Mouse (Mus musculus) midbrain, postnatal 0 days (tissue): ENCODE results near the gene Anapc4. TPM values are rescaled to one million over a fixed set of nuclear protein-coding genes. Genes with fewer than 3 reads are reported as not detected.

Experiments used
- ATAC-seq: fragments of 200-750 bp; cut with Nextera tagmentation; 2 replicates; pipeline ENCODE4 v1.8.0; 2017; ENCODE audit warnings: moderate number of reproducible peaks, mild to moderate bottlenecking, moderate TSS enrichment, moderate library complexity; ENCODE audit not compliant: low FRiP score
- DNase-seq: peaks from one replicate; pipeline ENCODE4 v3.0.0-alpha.2; 2015; ENCODE audit warnings: low spot score
- H3K27ac ChIP-seq: fragments of 300-500 bp; sonication (generic); 2 replicates; pipeline ENCODE4 v1.5.1; 2014; ENCODE audit warnings: low read depth, mild to moderate bottlenecking, low read length, mixed read lengths
- H3K27me3 ChIP-seq: fragments of 300-500 bp; sonication (generic); 2 replicates; pipeline ENCODE4 v1.6.1; 2014; ENCODE audit warnings: low read length, control low read depth, mixed read lengths; ENCODE audit not compliant: insufficient read depth
- H3K36me3 ChIP-seq: fragments of 300-500 bp; sonication (generic); 2 replicates; pipeline ENCODE4 v1.6.1; 2014; ENCODE audit warnings: low read length, control low read depth, mixed read lengths; ENCODE audit not compliant: insufficient read depth
- H3K4me1 ChIP-seq: fragments of 300-500 bp; sonication (generic); 2 replicates; pipeline ENCODE4 v1.6.1; 2014; ENCODE audit warnings: mild to moderate bottlenecking, control low read depth, antibody characterized with exemption, low read length, mixed read lengths; ENCODE audit not compliant: insufficient read depth
- H3K4me2 ChIP-seq: fragments of 300-500 bp; sonication (generic); 2 replicates; pipeline ENCODE4 v1.6.1; 2014; ENCODE audit warnings: low read depth, mild to moderate bottlenecking, low read length, mixed read lengths; ENCODE audit not compliant: poor library complexity, severe bottlenecking
- H3K4me3 ChIP-seq: fragments of 300-500 bp; sonication (generic); 2 replicates; pipeline ENCODE4 v1.5.1; 2014; ENCODE audit warnings: low read depth, mild to moderate bottlenecking, low read length, moderate library complexity
- H3K9ac ChIP-seq: fragments of 300-500 bp; sonication (generic); replicated peaks from 2 replicates; pipeline ENCODE4 v1.6.1; 2014; ENCODE audit warnings: mild to moderate bottlenecking, low read length, moderate library complexity, mixed read lengths; ENCODE audit not compliant: poor library complexity, severe bottlenecking
- H3K9me3 ChIP-seq: fragments of 300-500 bp; sonication (generic); 2 replicates; pipeline ENCODE4 v1.6.1; 2016; ENCODE audit warnings: low read length, control low read depth
- CTCF ChIP-seq: IDR thresholded peaks from 2 replicates; pipeline ENCODE4 v1.5.1; 2016; ENCODE audit warnings: antibody characterized with exemption, mild to moderate bottlenecking
- WGBS: fragments of 180-500 bp; shearing (Covaris S2); extraction: QIAGEN DNeasy Blood & Tissue Kit; methylation state at CpG from one replicate; pipeline ENCODE4 v1.1.7; 2014; 5-methylcytosine and 5-hydroxymethylcytosine counted together
- polyA plus RNA-seq: library from polyadenylated mRNA; unstranded; fragments of >200 nt; fragmentation: Nextera tagmentation; extraction: Ambion mirVana; gene quantifications from 2 replicates; pipeline ENCODE4 v1.2.1, GENCODE M21; 2015
- total RNA-seq: library from RNA; depleted of rRNA; stranded (reverse); fragments of >200 nt; gene quantifications from 2 replicates; pipeline ENCODE4 v1.2.3, GENCODE M21; 2014

The Anapc4 gene
- total and polyA plus RNA-seq, 2 experiments from 2014 or later = 66.4 to 72.3 TPM

DNA sequence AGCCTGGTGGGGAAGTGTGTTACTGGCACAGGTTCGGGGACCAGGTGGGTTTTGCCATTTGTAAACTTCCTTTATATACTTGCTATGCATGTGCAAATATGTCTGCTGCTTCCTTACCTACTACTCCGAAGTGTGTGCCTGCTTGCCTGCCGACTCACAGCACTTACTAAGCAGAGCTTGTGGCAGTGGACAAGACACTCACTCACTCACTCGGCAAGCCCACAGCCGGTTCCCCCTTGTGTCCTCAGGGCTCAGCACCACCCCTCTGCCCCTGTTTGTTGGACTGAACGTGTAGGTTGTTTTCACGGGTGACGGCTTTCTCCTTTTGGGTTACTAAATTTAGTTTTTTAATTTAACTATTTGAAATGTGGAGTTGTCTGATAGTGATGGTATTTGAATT, 27.5 kb upstream of the Anapc4 start:
- ATAC-seq (no peak), DNase-seq (no peak)
- Histone ChIP-seq H3K4me2 (no peak overlapping the region), H3K9me3 (no peaks in the 10 kb centered on the region), H3K36me3 (peaks cover 2% of the 10 kb centered on the region; the same call in 1 of the 2 replicates), H3K4me3 (no peak overlapping the region), H3K4me1 (no peaks in the 10 kb centered on the region), H3K9ac (no peak overlapping the region), H3K27me3 (no peaks in the 10 kb centered on the region), H3K27ac (no peak overlapping the region)
- WGBS = 84% methylated on average over 8 of the region's 8 CpGs
- TF ChIP-seq CTCF = no peak

DNA sequence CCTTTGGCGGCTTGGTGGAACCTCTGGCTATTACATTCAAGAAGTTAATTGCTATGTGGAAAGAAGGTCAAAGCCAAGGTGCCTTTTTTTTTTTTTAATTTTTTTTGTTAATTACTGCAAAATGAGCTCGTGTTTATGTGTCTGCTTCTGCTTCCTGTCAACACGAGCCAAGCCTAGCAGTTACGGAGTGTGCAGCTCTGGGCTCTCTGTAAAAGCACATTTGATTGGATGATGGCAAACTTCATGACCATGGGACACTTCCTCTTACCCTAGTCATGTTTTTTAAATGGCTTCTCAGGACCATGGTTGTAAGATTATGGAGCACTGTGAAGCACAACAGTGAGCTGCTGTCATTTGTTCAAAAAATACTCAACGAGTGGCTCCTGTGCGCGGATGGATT, 26.8 kb upstream of the Anapc4 start:
- 93% methylated on average over 7 of the region's 7 CpGs for WGBS
- DNase-seq = no peak
- TF ChIP-seq CTCF = no peak
- Histone ChIP-seq H3K27me3 (no peaks in the 10 kb centered on the region), H3K4me3 (no peak overlapping the region), H3K27ac (no peak overlapping the region), H3K9me3 (no peaks in the 10 kb centered on the region), H3K4me2 (no peak overlapping the region), H3K9ac (no peak overlapping the region), H3K36me3 (peaks cover 2% of the 10 kb centered on the region; the same call in 1 of the 2 replicates), H3K4me1 (no peaks in the 10 kb centered on the region)
- no peak for ATAC-seq

- H3K36me3 ChIP-seq = peaks cover 3% of the 10 kb centered on the region; the same call in 1 of the 2 replicates
- TF ChIP-seq CTCF = no peak
- no peak overlapping the region for H3K4me2 ChIP-seq
- H3K4me1 ChIP-seq = no peaks in the 10 kb centered on the region
- H3K4me3 ChIP-seq = no peak overlapping the region
- H3K27ac ChIP-seq = no peak overlapping the region
- no peak overlapping the region for H3K9ac ChIP-seq
- 98% methylated on average over 6 of the region's 6 CpGs for WGBS
- no peaks in the 10 kb centered on the region for H3K27me3 ChIP-seq
- no peak for ATAC-seq
- DNase-seq = no peak
- H3K9me3 ChIP-seq = no peaks in the 10 kb centered on the region
Measured at GRCm38 (mm10) chr5:52810446-52810845, 23.4 kb upstream of the Anapc4 start.

DNA sequence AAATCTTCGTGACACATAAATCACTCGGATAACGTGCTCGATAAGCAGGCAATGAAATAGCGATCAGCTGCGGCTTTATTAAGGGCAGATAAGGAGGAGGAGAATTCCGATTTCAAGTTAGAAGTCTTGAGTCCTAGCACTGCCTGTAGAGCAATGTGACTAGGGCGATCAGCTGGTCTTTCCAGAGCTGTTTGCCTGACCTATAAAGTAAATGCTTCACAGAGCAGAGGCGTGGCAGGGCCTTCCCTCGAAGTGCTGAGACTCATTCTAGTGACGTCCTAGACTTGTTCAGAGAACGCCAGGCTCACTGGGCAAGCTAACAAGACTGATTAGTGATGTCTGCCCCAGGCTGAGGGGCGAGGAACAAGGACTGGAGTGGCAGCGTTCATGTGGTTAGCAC, 22.8 kb upstream of the Anapc4 start:
- Histone ChIP-seq H3K9ac (no peak overlapping the region), H3K27ac (no peak overlapping the region), H3K4me1 (no peaks in the 10 kb centered on the region), H3K9me3 (no peaks in the 10 kb centered on the region), H3K36me3 (peaks cover 6% of the 10 kb centered on the region; the same call in 1 of the 2 replicates), H3K27me3 (no peaks in the 10 kb centered on the region), H3K4me2 (no peak overlapping the region), H3K4me3 (no peak overlapping the region)
- ATAC-seq = no peak
- no peak for DNase-seq
- 94% methylated on average over 14 of the region's 14 CpGs for WGBS
- TF ChIP-seq CTCF = no peak

DNA sequence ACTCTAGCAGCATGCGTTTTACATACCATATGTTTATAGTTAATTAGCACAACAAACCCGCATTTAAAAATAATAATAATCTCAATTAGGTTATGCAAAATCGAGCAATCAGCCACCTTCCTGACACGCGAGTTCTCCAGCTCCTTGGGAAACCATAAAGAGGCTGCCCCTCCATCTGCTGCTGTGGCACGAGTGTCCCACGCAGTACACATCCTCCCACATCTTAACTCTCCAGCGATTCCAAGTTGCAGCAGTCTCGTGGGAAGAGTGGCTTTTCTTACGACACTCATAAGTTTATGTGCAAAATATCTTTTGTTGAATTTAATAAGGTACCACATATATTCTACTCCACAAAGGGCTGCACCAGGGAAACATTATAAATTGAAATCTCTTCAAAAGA, 21.4 kb upstream of the Anapc4 start:
- Histone ChIP-seq H3K27ac (no peak overlapping the region), H3K4me1 (no peaks in the 10 kb centered on the region), H3K36me3 (peaks cover 6% of the 10 kb centered on the region; the same call in 1 of the 2 replicates), H3K27me3 (no peaks in the 10 kb centered on the region), H3K4me2 (no peak overlapping the region), H3K9me3 (no peaks in the 10 kb centered on the region), H3K4me3 (no peak overlapping the region), H3K9ac (no peak overlapping the region)
- no peak for TF ChIP-seq CTCF
- no peak for ATAC-seq
- 92% methylated on average over 10 of the region's 10 CpGs for WGBS
- DNase-seq = no peak

DNA sequence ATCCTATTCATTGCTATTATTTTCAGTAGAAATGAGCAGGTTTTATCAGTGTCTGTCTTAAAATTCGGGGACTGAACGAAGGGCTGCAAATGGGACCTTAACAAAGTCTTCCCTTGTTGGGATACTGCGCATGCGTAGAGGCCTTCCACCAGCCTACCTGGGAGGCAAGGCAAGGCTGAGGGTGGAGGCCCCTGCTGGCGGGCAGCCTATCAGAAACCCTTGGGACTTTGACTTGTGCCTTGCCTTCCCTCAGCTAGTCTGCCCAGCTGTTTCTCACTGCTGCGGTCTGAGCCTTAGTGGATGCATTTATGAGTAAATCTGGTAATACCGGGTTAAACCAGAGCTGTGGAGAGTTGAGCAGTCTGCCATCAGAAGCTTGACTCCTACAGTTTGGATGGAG, 20.5 kb upstream of the Anapc4 start:
- H3K4me3 ChIP-seq = no peak overlapping the region
- H3K9me3 ChIP-seq = no peaks in the 10 kb centered on the region
- no peak overlapping the region for H3K27ac ChIP-seq
- H3K4me2 ChIP-seq = no peak overlapping the region
- DNase-seq = no peak
- WGBS = 92% methylated on average over 7 of the region's 7 CpGs
- no peaks in the 10 kb centered on the region for H3K27me3 ChIP-seq
- no peak overlapping the region for H3K9ac ChIP-seq
- TF ChIP-seq CTCF = no peak
- no peaks in the 10 kb centered on the region for H3K4me1 ChIP-seq
- no peak for ATAC-seq
- peaks cover 6% of the 10 kb centered on the region; the same call in 1 of the 2 replicates for H3K36me3 ChIP-seq
